ENCODE assay signal across 8 mouse cellular contexts in genomic region chr6:64649296-64650226, GRCm38 (mm10).
DNase-seq lines count a peak whose midpoint lies in the region; ATAC-seq and TF ChIP-seq lines count a peak whose summit lies in the region.

No protein-coding gene starts in this region.

- WGBS in heart, embryonic 13.5 days, result 17% methylated on average over 20 of the region's 20 CpGs
- WGBS in kidney, embryonic 16.5 days, result 7% methylated on average over 20 of the region's 20 CpGs
- 23% methylated on average over 20 of the region's 20 CpGs for WGBS in limb, embryonic 14.5 days
- 10% methylated on average over 20 of the region's 20 CpGs for WGBS in midbrain, embryonic 16.5 days

- H3K27me3 ChIP-seq in heart, embryonic 13.5 days (replicated peaks), result no peaks in the 10 kb centered on the region
- H3K27me3 ChIP-seq in kidney, embryonic 16.5 days (ENCODE audit: insufficient read depth, low read length), result no peaks in the 10 kb centered on the region
- no peaks in the 10 kb centered on the region for H3K27me3 ChIP-seq in limb, embryonic 14.5 days (ENCODE audit: control insufficient read depth, insufficient read depth, low read length)
- no peaks in the 10 kb centered on the region for H3K27me3 ChIP-seq in midbrain, embryonic 16.5 days (ENCODE audit: control insufficient read depth, insufficient read depth, low read depth, low read length)

- no peak for ATAC-seq in heart, embryonic 13.5 days (ENCODE audit: extremely low read depth, insufficient number of reproducible peaks, low FRiP score, low TSS enrichment)
- ATAC-seq in kidney, embryonic 16.5 days (ENCODE audit: low FRiP score, low TSS enrichment), result peak; percentile 76; the same call in 1 of the 2 replicates
- ATAC-seq in limb, embryonic 14.5 days (ENCODE audit: low FRiP score, low read depth), result peak; percentile 76
- peak; percentile 93 for ATAC-seq in midbrain, embryonic 16.5 days

- H3K9ac ChIP-seq in heart, embryonic 13.5 days, result peak overlapping the region; percentile 61
- H3K9ac ChIP-seq in kidney, embryonic 16.5 days (replicated peaks; ENCODE audit: low read length), result no peak overlapping the region; the same call in 1 of the 2 replicates
- H3K9ac ChIP-seq in limb, embryonic 14.5 days (ENCODE audit: low read depth, low read length, severe bottlenecking), result 0 out of 2 replicates have a peak overlapping the region, but pooled peaks have one; percentile 43
- H3K9ac ChIP-seq in midbrain, embryonic 16.5 days (ENCODE audit: low read depth, low read length), result peak overlapping the region; percentile 42

- H3K9me3 ChIP-seq in heart, embryonic 13.5 days, result no peaks in the 10 kb centered on the region
- H3K9me3 ChIP-seq in kidney, embryonic 16.5 days (ENCODE audit: low read length), result no peaks in the 10 kb centered on the region
- H3K9me3 ChIP-seq in limb, embryonic 14.5 days (ENCODE audit: control insufficient read depth, low read length), result no peaks in the 10 kb centered on the region
- H3K9me3 ChIP-seq in midbrain, embryonic 16.5 days (replicated peaks; ENCODE audit: control insufficient read depth, low read length, poor library complexity, severe bottlenecking), result no peaks in the 10 kb centered on the region

- no peak for TF ChIP-seq POLR2A in limb, embryonic 14.5 days (IDR thresholded peaks at IDR 0.05; ENCODE audit: borderline replicate concordance, extremely low read depth, insufficient read depth, insufficient read length)

- no peaks in the 10 kb centered on the region for H3K4me1 ChIP-seq in heart, embryonic 13.5 days
- H3K4me1 ChIP-seq in kidney, embryonic 16.5 days (ENCODE audit: insufficient read depth, low read length), result no peaks in the 10 kb centered on the region
- H3K4me1 ChIP-seq in limb, embryonic 14.5 days (ENCODE audit: control insufficient read depth, insufficient read depth, low read length), result peaks cover 4% of the 10 kb centered on the region; the same call in 1 of the 2 replicates
- H3K4me1 ChIP-seq in midbrain, embryonic 16.5 days (ENCODE audit: control insufficient read depth, insufficient read depth, low read length), result peaks cover 10% of the 10 kb centered on the region

- H3K27ac ChIP-seq in heart, embryonic 13.5 days (replicated peaks), result no peak overlapping the region
- H3K27ac ChIP-seq in kidney, embryonic 16.5 days (ENCODE audit: low read length), result no peak overlapping the region
- no peak overlapping the region for H3K27ac ChIP-seq in limb, embryonic 14.5 days (replicated peaks; ENCODE audit: low read depth, low read length)
- peak overlapping the region; percentile 58 for H3K27ac ChIP-seq in midbrain, embryonic 16.5 days (ENCODE audit: low read length)

- DNase-seq in CD4-positive, CD25-positive, alpha-beta regulatory T cell, adult 2 months (ENCODE audit: low read depth, low spot score), result peak; percentile 47
- peak; percentile 4 for DNase-seq in adrenal gland, adult 8-10 months
- DNase-seq in embryo, embryonic 9.5 days (ENCODE audit: extremely low spot score), result peak; percentile 76
- DNase-seq in limb, embryonic 14.5 days (ENCODE audit: low spot score), result peak; percentile 90
- peak; percentile 37 for DNase-seq in testis, postnatal 14 days (ENCODE audit: low spot score)

- peak overlapping the region; percentile 72 for H3K4me2 ChIP-seq in heart, embryonic 13.5 days
- H3K4me2 ChIP-seq in kidney, embryonic 16.5 days (replicated peaks; ENCODE audit: low read depth, low read length), result peak overlapping the region; percentile 53
- H3K4me2 ChIP-seq in limb, embryonic 14.5 days (replicated peaks; ENCODE audit: low read depth, low read length, severe bottlenecking), result peak overlapping the region; percentile 54
- H3K4me2 ChIP-seq in midbrain, embryonic 16.5 days (ENCODE audit: low read length), result peak overlapping the region; percentile 53

- peak overlapping the region; percentile 48 for H3K4me3 ChIP-seq in heart, embryonic 13.5 days
- H3K4me3 ChIP-seq in kidney, embryonic 16.5 days (ENCODE audit: low read length), result peak overlapping the region; percentile 43
- H3K4me3 ChIP-seq in limb, embryonic 14.5 days (replicated peaks; ENCODE audit: low read length), result peak overlapping the region; percentile 28
- H3K4me3 ChIP-seq in midbrain, embryonic 16.5 days (ENCODE audit: low read depth, low read length), result peak overlapping the region; percentile 40

- no peaks in the 10 kb centered on the region for H3K36me3 ChIP-seq in heart, embryonic 13.5 days
- H3K36me3 ChIP-seq in kidney, embryonic 16.5 days (ENCODE audit: insufficient read depth, low read length), result no peaks in the 10 kb centered on the region
- H3K36me3 ChIP-seq in limb, embryonic 14.5 days (ENCODE audit: control insufficient read depth, insufficient read depth, low read length), result no peaks in the 10 kb centered on the region
- H3K36me3 ChIP-seq in midbrain, embryonic 16.5 days (ENCODE audit: control insufficient read depth, insufficient read depth, low read length), result no peaks in the 10 kb centered on the region

Comparison
In these comparisons a context has a peak if more than half of its experiments do, and no peak if none do; other contexts are left out.
1. DNase-seq: peak in every context shown above with its lines; median percentile 90 in limb, embryonic 14.5 days; 76 in embryo, embryonic 9.5 days; 47 in CD4-positive, CD25-positive, alpha-beta regulatory T cell, adult 2 months; 37 in testis, postnatal 14 days; 4 in adrenal gland, adult 8-10 months.